Mouse (Mus musculus) kidney, adult 2 months (tissue): ENCODE data around the gene Cmc1. TPM values are rescaled to one million over a fixed set of nuclear protein-coding genes. Genes with fewer than 3 reads are reported as not detected.
"Not testable (repeated sequence)": the region's sequence is repeated elsewhere in the genome, so short reads cannot be mapped to it uniquely, and the experiment has no call there.

Source experiments
- DNase-seq: peaks from one replicate; pipeline ENCODE4 v3.0.0; 2021
- H3K27ac ChIP-seq: fragments of 200-500 bp; 2 replicates; pipeline ENCODE4 v1.5.1; 2012; ENCODE audit warnings: low read depth, low read length, control low read depth, inconsistent platforms; ENCODE audit not compliant: insufficient read depth
- H3K27me3 ChIP-seq: fragments of 200-500 bp; replicated peaks from 2 replicates; pipeline ENCODE4 v1.6.1; 2012; ENCODE audit warnings: mild to moderate bottlenecking, moderate library complexity, low read length, inconsistent platforms; ENCODE audit not compliant: control insufficient read depth, insufficient read depth
- H3K36me3 ChIP-seq: fragments of 200-500 bp; 2 replicates; pipeline ENCODE4 v1.6.1; 2012; ENCODE audit warnings: mild to moderate bottlenecking, moderate library complexity, low read length, inconsistent platforms; ENCODE audit not compliant: control insufficient read depth, insufficient read depth
- H3K4me1 ChIP-seq: fragments of 200-500 bp; 2 replicates; pipeline ENCODE4 v1.6.1; 2011; ENCODE audit warnings: low read length; ENCODE audit not compliant: control insufficient read depth, insufficient read depth
- H3K4me3 ChIP-seq: fragments of 200-500 bp; 2 replicates; pipeline ENCODE4 v1.5.1; 2011; ENCODE audit warnings: mild to moderate bottlenecking, low read depth, low read length, control low read depth; ENCODE audit not compliant: insufficient read depth
- CTCF ChIP-seq: fragments of 200-500 bp; conservative IDR thresholded peaks from 2 replicates; pipeline ENCODE4 v1.5.1; 2011; ENCODE audit warnings: low read depth, mild to moderate bottlenecking, control low read depth, low read length, moderate library complexity, mixed read lengths; ENCODE audit not compliant: insufficient read depth, insufficient read length
- POLR2A ChIP-seq: fragments of 200-500 bp; IDR thresholded peaks from one replicate; pipeline ENCODE4 v1.6.1; 2011; ENCODE audit warnings: low read depth, low read length, control low read depth
- WGBS: fragments of 180-500 bp; shearing (Covaris S2); methylation state at CpG from one replicate; pipeline ENCODE4 v1.1.7; 2018; 5-methylcytosine and 5-hydroxymethylcytosine counted together
- polyA plus RNA-seq: library from polyadenylated mRNA; depleted of rRNA; stranded (reverse); fragments of >200 nt; gene quantifications from 2 replicates; pipeline ENCODE4 v1.2.3, GENCODE M21; 2012

Cmc1 gene
- polyA plus RNA-seq, 1 experiment: 7.1 TPM

- DNase-seq: no peak
- 64% methylated on average over 3 of the region's 3 CpGs for whole genome bisulfite sequencing
- TF ChIP-seq CTCF: no peak
- no peak for TF ChIP-seq POLR2A
- H3K27ac ChIP-seq: no peak overlapping the region
- no peak overlapping the region for H3K4me3 ChIP-seq
- no peaks in the 10 kb centered on the region for H3K4me1 ChIP-seq
- no peaks in the 10 kb centered on the region for H3K27me3 ChIP-seq
- H3K36me3 ChIP-seq: no peaks in the 10 kb centered on the region
Measured at GRCm38 (mm10) chr9:118159936-118160335, 10.0 kb upstream of the Cmc1 start.

DNA sequence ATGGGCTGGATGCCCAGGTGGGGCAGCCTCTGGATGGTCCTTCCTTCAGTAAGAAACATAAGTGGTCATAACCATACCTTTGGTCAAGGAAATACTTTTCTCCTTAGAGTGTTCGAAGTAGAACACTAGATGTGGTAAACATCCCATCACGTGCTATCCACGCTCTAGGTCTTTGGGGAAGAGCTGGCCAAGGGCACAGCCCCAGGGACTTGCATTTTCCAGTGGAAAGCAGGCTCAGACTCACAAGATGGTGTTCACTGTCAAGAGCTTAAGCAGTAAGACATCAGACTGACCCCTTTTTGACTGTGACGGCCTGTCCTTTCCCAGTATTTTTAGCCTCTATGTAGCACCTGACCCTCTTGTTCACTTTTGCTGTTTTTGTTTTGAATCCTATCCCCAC lies 8.2 kb upstream of the Cmc1 start:
- no peaks in the 10 kb centered on the region for H3K4me1 ChIP-seq
- no peak overlapping the region for H3K4me3 ChIP-seq
- no peak for DNase-seq
- H3K36me3 ChIP-seq: no peaks in the 10 kb centered on the region
- TF ChIP-seq POLR2A (no peak), CTCF (no peak)
- H3K27me3 ChIP-seq: no peaks in the 10 kb centered on the region
- 97% methylated on average over 4 of the region's 4 CpGs for WGBS
- no peak overlapping the region for H3K27ac ChIP-seq

DNA sequence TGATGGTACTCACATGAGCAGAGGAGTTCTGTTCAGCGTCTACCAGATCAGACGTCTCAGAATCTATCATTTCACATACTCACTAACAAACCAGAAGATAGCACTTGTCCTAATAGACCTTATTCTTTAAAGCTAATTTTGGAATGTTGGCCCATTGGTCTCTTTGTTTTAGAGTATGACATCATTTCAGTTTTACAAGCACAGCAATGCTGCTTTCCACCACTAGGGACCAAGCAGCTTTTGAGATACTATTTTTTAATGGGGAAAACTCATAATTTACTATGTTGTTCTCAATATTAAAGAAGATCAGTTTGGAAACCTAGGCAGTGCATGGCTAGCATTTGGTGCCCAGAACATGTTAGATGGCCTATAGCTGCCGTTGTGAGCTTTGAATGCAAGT lies 7.3 kb upstream of the Cmc1 start:
- 95% methylated on average over 3 of the region's 3 CpGs for WGBS
- no peaks in the 10 kb centered on the region for H3K4me1 ChIP-seq
- TF ChIP-seq CTCF (no peak), POLR2A (no peak)
- H3K27me3 ChIP-seq: no peaks in the 10 kb centered on the region
- no peaks in the 10 kb centered on the region for H3K36me3 ChIP-seq
- no peak overlapping the region for H3K4me3 ChIP-seq
- DNase-seq: no peak
- H3K27ac ChIP-seq: no peak overlapping the region

DNA sequence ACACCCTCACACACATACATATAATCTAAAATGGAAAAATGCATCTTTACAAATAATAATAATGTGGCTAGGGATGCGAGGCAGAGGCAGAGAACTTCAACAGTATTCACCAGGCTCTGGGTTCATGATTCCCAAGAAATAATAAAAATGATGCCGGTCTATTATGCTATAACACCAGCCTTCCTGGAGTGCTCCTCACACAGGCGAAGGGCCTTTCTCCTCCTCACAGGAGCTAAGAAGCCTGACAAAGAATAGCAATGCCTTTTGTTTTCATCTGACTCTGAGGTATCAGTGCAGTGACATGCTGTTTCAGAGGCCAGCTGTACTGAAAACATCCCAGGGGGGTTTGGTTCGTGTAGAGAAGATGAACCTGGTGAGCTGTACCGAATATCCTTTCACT lies 4.7 kb upstream of the Cmc1 start:
- TF ChIP-seq POLR2A (no peak), CTCF (no peak)
- 86% methylated on average over 5 of the region's 5 CpGs for WGBS

GRCm38 (mm10) chr9:118151221-118151507 lies 1.2 kb upstream of the Cmc1 start:
- Histone ChIP-seq H3K36me3 (no peaks in the 10 kb centered on the region), H3K4me1 (peaks cover 2% of the 10 kb centered on the region; the same call in 1 of the 2 replicates), H3K4me3 (no peak overlapping the region), H3K27ac (no peak overlapping the region), H3K27me3 (no peaks in the 10 kb centered on the region)
- no peak for DNase-seq
- TF ChIP-seq CTCF (no peak), POLR2A (no peak)
- 83% methylated on average over 1 of the region's 1 CpGs for WGBS

More for the DNA sequence above, 4.7 kb upstream of the Cmc1 start:
- Histone ChIP-seq H3K4me3 (no peak overlapping the region), H3K36me3 (no peaks in the 10 kb centered on the region), H3K27me3 (no peaks in the 10 kb centered on the region), H3K4me1 (no peaks in the 10 kb centered on the region), H3K27ac (no peak overlapping the region)
- no peak for DNase-seq

- no peak overlapping the region for H3K4me3 ChIP-seq
- H3K36me3 ChIP-seq: no peaks in the 10 kb centered on the region
- no peak overlapping the region for H3K27ac ChIP-seq
- DNase-seq: no peak
- H3K4me1 ChIP-seq: peaks cover 2% of the 10 kb centered on the region; the same call in 1 of the 2 replicates
- no peak for TF ChIP-seq POLR2A
- TF ChIP-seq CTCF: no peak
- no peaks in the 10 kb centered on the region for H3K27me3 ChIP-seq
- 70% methylated on average over 20 of the region's 20 CpGs for whole genome bisulfite sequencing
Measured at GRCm38 (mm10) chr9:118150429-118151220, 648 bp upstream of the Cmc1 start.

DNA sequence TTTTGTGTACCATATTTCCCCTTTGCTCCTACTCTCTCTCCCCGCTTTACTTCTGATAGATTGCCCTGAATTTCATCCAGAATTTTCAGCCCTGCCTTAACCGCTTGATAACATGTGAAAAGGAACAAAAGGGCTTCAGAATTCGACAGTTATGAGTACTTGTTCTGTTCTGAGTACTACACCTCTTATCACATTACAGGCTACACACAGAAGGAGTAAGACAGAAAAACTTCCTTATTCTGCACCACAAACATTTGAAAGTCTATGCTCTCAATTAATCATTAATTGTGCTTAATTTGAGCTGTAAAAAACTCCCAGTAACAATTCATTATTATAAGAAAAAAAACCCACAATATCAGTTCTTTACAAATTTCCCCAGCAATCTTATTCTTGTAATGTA lies 9.6 kb downstream of the Cmc1 start:
- not testable (repeated sequence) for H3K4me3 ChIP-seq, DNase-seq, H3K36me3 ChIP-seq, H3K27me3 ChIP-seq, H3K27ac ChIP-seq, H3K4me1 ChIP-seq
- 83% methylated on average over 3 of the region's 3 CpGs for WGBS

GRCm38 (mm10) chr9:118110360-118110710 lies 39.6 kb downstream of the Cmc1 start:
- TF ChIP-seq CTCF (no peak), POLR2A (no peak)
- Histone ChIP-seq H3K36me3 (no peaks in the 10 kb centered on the region; the same call in 1 of the 2 replicates), H3K4me3 (no peak overlapping the region), H3K27ac (no peak overlapping the region), H3K27me3 (no peaks in the 10 kb centered on the region), H3K4me1 (no peaks in the 10 kb centered on the region)
- WGBS: 64% methylated on average over 2 of the region's 2 CpGs
- DNase-seq: no peak
